Mouse (Mus musculus): ENCODE results near the gene Creb3l4. TPM values are rescaled to one million over a fixed set of nuclear protein-coding genes. Genes with fewer than 3 reads are reported as not detected.
"Not testable (repeated sequence)": the region's sequence is repeated elsewhere in the genome, so short reads cannot be mapped to it uniquely, and the experiment has no call there.

Gene Creb3l4
- polyA plus RNA-seq, 1 experiment from 2014 or later: 3.8 TPM

GRCm38 (mm10) chr3:90258521-90258920 lies 15.2 kb upstream of the Creb3l4 start:
- no peak overlapping the region for H3K4me2 ChIP-seq (replicated peaks)
- no peaks in the 10 kb centered on the region for H3K27me3 ChIP-seq (replicated peaks)
- no peak overlapping the region for H3K27ac ChIP-seq
- H3K9ac ChIP-seq: no peak overlapping the region
- no peak for ATAC-seq (ENCODE audit: low FRiP score, low read depth)
- 89% methylated on average over 4 of the region's 4 CpGs for WGBS
- H3K9me3 ChIP-seq: no peaks in the 10 kb centered on the region
- H3K4me1 ChIP-seq: peaks cover 15% of the 10 kb centered on the region
- no peak overlapping the region for H3K4me3 ChIP-seq
- H3K36me3 ChIP-seq: peaks cover 59% of the 10 kb centered on the region

DNA sequence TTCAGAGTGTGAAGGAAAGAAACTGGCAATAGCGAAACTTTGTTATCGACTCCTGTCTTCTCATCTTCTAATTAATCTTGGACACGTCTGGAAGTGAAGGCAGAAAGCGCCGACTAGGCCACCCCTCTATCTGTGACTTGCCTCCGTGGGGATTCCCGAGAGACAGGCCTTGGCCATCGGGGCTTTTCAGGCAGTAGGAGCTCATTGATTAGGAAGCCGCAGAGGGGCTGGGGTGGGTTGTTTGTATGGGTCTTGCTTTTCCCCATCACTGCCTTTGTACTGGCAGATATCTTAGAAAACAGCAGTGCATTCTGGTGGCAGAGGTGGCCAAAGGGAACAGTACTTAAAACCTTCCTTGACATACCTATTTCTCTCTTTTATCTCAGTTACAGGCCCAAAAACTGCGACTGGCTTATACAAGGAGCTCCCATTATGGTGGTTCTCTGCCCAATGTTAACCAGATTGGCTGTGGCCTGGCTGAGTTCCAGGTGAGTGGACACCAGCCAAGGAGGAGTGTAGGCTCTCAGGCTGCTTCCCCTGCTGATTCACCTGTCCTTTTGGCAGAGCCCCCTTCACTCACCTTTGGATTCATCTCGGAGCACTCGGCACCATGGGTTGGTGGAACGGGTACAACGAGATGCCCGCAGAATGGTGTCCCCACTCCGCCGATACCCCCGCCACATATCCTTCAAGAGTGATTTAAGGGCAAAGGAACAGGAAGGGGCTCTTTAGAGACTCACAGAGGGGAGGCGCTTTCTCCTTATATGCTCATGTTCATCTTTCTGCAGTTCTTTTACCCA lies 13.6 kb upstream of the Creb3l4 start:
- Histone ChIP-seq H3K9ac (no peak overlapping the region), H3K4me1 (peaks cover 15% of the 10 kb centered on the region), H3K27ac (no peak overlapping the region), H3K27me3 (replicated peaks) (no peaks in the 10 kb centered on the region), H3K4me2 (replicated peaks) (no peak overlapping the region), H3K4me3 (no peak overlapping the region), H3K9me3 (no peaks in the 10 kb centered on the region), H3K36me3 (peaks cover 43% of the 10 kb centered on the region)
- WGBS: 93% methylated on average over 19 of the region's 19 CpGs
- no peak for ATAC-seq (ENCODE audit: low FRiP score, low read depth)

- WGBS: 96% methylated on average over 14 of the region's 14 CpGs
- Histone ChIP-seq H3K9me3 (no peaks in the 10 kb centered on the region), H3K27ac (no peak overlapping the region), H3K4me1 (peaks cover 15% of the 10 kb centered on the region), H3K36me3 (peaks cover 42% of the 10 kb centered on the region), H3K27me3 (replicated peaks) (no peaks in the 10 kb centered on the region), H3K9ac (no peak overlapping the region), H3K4me2 (replicated peaks) (peak overlapping the region; percentile 83), H3K4me3 (no peak overlapping the region)
- ATAC-seq (ENCODE audit: low FRiP score, low read depth): no peak
Measured at GRCm38 (mm10) chr3:90255784-90256353, 12.6 kb upstream of the Creb3l4 start.

- Histone ChIP-seq H3K4me1 (peaks cover 15% of the 10 kb centered on the region), H3K9me3 (no peaks in the 10 kb centered on the region), H3K4me2 (replicated peaks) (peak overlapping the region; percentile 83), H3K9ac (peak overlapping the region; percentile 88), H3K36me3 (peaks cover 39% of the 10 kb centered on the region), H3K27ac (no peak overlapping the region), H3K4me3 (peak overlapping the region; percentile 88), H3K27me3 (replicated peaks) (no peaks in the 10 kb centered on the region)
- ATAC-seq (ENCODE audit: low FRiP score, low read depth): no peak
- 19% methylated on average over 2 of the region's 2 CpGs for WGBS
Measured at GRCm38 (mm10) chr3:90255194-90255565, 11.9 kb upstream of the Creb3l4 start.

GRCm38 (mm10) chr3:90254419-90255193 lies 11.3 kb upstream of the Creb3l4 start:
- Histone ChIP-seq H3K36me3 (peaks cover 34% of the 10 kb centered on the region), H3K27me3 (replicated peaks) (no peaks in the 10 kb centered on the region), H3K27ac (peak overlapping the region; percentile 53; the same call in 1 of the 2 replicates), H3K4me2 (replicated peaks) (peak overlapping the region; percentile 83), H3K4me1 (peaks cover 15% of the 10 kb centered on the region), H3K9ac (peak overlapping the region; percentile 88), H3K4me3 (peak overlapping the region; percentile 88), H3K9me3 (no peaks in the 10 kb centered on the region)
- WGBS: 1% methylated on average over 41 of the region's 41 CpGs
- peak; percentile 46; the same call in 1 of the 2 replicates for ATAC-seq (ENCODE audit: low FRiP score, low read depth)

GRCm38 (mm10) chr3:90253653-90254418 lies 10.5 kb upstream of the Creb3l4 start, which contains the start of gene Crtc2:
Gene Crtc2, plus strand, starts transcription at chr3:90254163.
- Histone ChIP-seq H3K27me3 (replicated peaks) (no peaks in the 10 kb centered on the region), H3K9ac (peak within 1 kb of the TSS; percentile 88), H3K36me3 (peaks cover 26% of the 10 kb centered on the region), H3K4me1 (peaks cover 19% of the 10 kb centered on the region), H3K9me3 (no peaks in the 10 kb centered on the region), H3K4me3 (peak within 1 kb of the TSS; percentile 88), H3K4me2 (replicated peaks) (peak within 1 kb of the TSS; percentile 83), H3K27ac (peak within 1 kb of the TSS; percentile 53; the same call in 1 of the 2 replicates)
- WGBS: 2% methylated on average over 40 of the region's 40 CpGs
- ATAC-seq (ENCODE audit: low FRiP score, low read depth): peak; percentile 97

DNA sequence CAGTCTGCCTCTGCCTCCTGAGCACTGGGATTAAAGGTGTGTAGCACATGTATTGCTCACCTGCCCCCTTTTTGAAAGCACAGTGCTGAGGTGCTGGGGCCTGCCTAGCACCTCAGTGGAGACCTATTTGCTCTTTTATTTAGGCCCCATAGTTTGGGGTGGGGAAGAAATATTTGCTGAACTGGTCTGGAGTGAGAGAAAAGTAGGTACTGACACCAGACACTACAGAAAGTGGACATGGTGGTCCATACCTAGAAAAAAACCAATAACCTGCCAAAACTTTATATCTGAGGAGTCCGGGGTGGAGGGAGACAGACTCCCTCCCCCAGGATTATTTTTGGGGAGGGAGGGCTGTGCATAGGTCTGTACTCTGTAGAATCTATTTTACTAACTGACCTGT lies 9.9 kb upstream of the Creb3l4 start:
- Histone ChIP-seq H3K4me2 (replicated peaks) (peak overlapping the region; percentile 83), H3K36me3 (peaks cover 20% of the 10 kb centered on the region), H3K4me1 (peaks cover 23% of the 10 kb centered on the region)
- not testable (repeated sequence) for H3K9ac ChIP-seq; H3K27me3 ChIP-seq (replicated peaks); ATAC-seq (ENCODE audit: low FRiP score, low read depth); H3K9me3 ChIP-seq; H3K4me3 ChIP-seq; H3K27ac ChIP-seq
- WGBS: 85% methylated on average over 1 of the region's 1 CpGs

DNA sequence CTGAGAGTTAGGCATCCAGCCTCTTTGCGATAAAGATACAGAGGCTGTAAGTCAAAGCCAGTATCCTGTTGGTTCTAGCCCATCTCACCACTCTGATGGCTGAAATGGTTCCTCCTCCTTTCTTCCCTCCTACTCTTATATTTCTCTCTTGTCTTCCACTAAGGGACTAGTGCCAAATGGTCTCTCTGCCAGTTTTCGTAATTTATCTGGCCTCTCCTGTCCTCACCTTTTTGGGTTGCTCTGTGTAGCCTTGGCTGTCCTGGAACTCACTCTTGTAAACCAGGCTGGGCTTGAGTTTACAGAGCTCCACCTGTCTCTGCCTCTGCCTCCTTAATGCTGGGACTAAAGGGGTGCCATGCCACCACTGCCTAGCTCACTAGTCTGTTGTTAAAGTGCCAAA lies 9.3 kb upstream of the Creb3l4 start:
- not testable (repeated sequence) for H3K27me3 ChIP-seq (replicated peaks); ATAC-seq (ENCODE audit: low FRiP score, low read depth); H3K4me3 ChIP-seq; H3K9ac ChIP-seq; H3K4me2 ChIP-seq (replicated peaks); H3K27ac ChIP-seq; H3K9me3 ChIP-seq
- H3K4me1 ChIP-seq: peaks cover 23% of the 10 kb centered on the region
- H3K36me3 ChIP-seq: peaks cover 17% of the 10 kb centered on the region
- 91% methylated on average over 2 of the region's 2 CpGs for WGBS

- not testable (repeated sequence) for H3K9ac ChIP-seq; H3K27me3 ChIP-seq (replicated peaks); ATAC-seq (ENCODE audit: low FRiP score, low read depth); H3K4me3 ChIP-seq; H3K27ac ChIP-seq; H3K4me2 ChIP-seq (replicated peaks); H3K9me3 ChIP-seq
- peaks cover 23% of the 10 kb centered on the region for H3K4me1 ChIP-seq
- H3K36me3 ChIP-seq: peaks cover 13% of the 10 kb centered on the region
- whole genome bisulfite sequencing: 98% methylated on average over 10 of the region's 12 CpGs
Measured at GRCm38 (mm10) chr3:90251731-90252226, 8.5 kb upstream of the Creb3l4 start.

DNA sequence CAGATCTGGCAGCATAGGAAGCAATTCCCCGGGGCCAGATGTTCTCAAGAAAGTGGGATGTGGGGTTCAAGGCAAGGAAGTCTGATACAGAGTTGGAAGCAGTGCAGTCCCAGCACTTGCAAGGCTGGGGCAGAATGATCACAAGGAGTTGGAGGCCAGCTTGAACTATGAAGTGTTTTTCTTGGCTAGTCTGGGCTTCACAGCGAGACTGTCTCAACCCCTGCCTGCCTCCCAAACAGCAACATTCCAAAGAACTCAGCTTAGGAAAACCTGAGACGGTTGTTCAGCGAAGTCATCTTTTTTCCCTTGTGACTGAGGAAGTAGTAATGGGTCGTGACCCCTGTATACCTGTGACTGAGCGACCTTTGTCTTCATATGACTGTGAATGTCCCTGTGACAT lies 7.5 kb upstream of the Creb3l4 start:
- Histone ChIP-seq H3K9ac (no peak overlapping the region), H3K9me3 (no peaks in the 10 kb centered on the region), H3K4me2 (replicated peaks) (no peak overlapping the region), H3K27ac (no peak overlapping the region), H3K4me3 (no peak overlapping the region), H3K36me3 (peaks cover 13% of the 10 kb centered on the region), H3K4me1 (peaks cover 18% of the 10 kb centered on the region), H3K27me3 (replicated peaks) (no peaks in the 10 kb centered on the region)
- WGBS: 88% methylated on average over 6 of the region's 6 CpGs
- ATAC-seq (ENCODE audit: low FRiP score, low read depth): no peak

GRCm38 (mm10) chr3:90248746-90249100 lies 5.4 kb upstream of the Creb3l4 start:
- no peak overlapping the region for H3K27ac ChIP-seq
- 10% methylated on average over 10 of the region's 10 CpGs for WGBS
- peak overlapping the region; percentile 72 for H3K9ac ChIP-seq
- no peaks in the 10 kb centered on the region for H3K9me3 ChIP-seq
- H3K4me2 ChIP-seq (replicated peaks): peak overlapping the region; percentile 76
- H3K4me1 ChIP-seq: peaks cover 11% of the 10 kb centered on the region
- H3K4me3 ChIP-seq: peak overlapping the region; percentile 64
- H3K27me3 ChIP-seq (replicated peaks): no peaks in the 10 kb centered on the region
- H3K36me3 ChIP-seq: peaks cover 13% of the 10 kb centered on the region
- no peak for ATAC-seq (ENCODE audit: low FRiP score, low read depth)
